ENCODE assay signal across 16 mouse cellular contexts in genomic region chr5:117099008-117099407, GRCm38 (mm10).
"Had no signal": no experiment of that assay in that cellular context is flagged by ENCODE, and none has a peak within 500 bp of the region (broad histone marks: within the 10 kb centered on the region; RNA-seq: fewer than 3 reads in every experiment).

No protein-coding gene starts in this region.

- H3K27me3 ChIP-seq: lung, embryonic 15.5 days; megakaryocyte, embryonic 14.5 days; midbrain, embryonic 13.5 days; neural tube, embryonic 12.5 days; stomach, embryonic 15.5 days had no signal

- DNase-seq: liver, postnatal 0 days; lung, adult 2 months; lung, postnatal 14 days; lung, postnatal 36 days; right cerebral cortex, postnatal 14 days; thymus, adult 2 months; thymus, postnatal 25 days; thymus, postnatal 4 days had no signal

- ATAC-seq: liver, postnatal 0 days; lung, postnatal 0 days; midbrain, embryonic 13.5 days had no signal

- H3K9me3 ChIP-seq: lung, embryonic 15.5 days; megakaryocyte, embryonic 14.5 days; midbrain, embryonic 13.5 days; neural tube, embryonic 12.5 days; stomach, embryonic 15.5 days had no signal

- H3K4me2 ChIP-seq: lung, embryonic 15.5 days; midbrain, embryonic 13.5 days; neural tube, embryonic 12.5 days; stomach, embryonic 15.5 days had no signal

- H3K4me1 ChIP-seq: lung, embryonic 15.5 days; midbrain, embryonic 13.5 days; neural tube, embryonic 12.5 days; stomach, embryonic 15.5 days had no signal

- H3K4me3 ChIP-seq: lung, embryonic 15.5 days; megakaryocyte, embryonic 14.5 days; midbrain, embryonic 13.5 days; neural tube, embryonic 12.5 days; stomach, embryonic 15.5 days had no signal

- H3K9ac ChIP-seq: liver, postnatal 0 days; lung, embryonic 15.5 days; midbrain, embryonic 13.5 days; neural tube, embryonic 12.5 days; stomach, embryonic 15.5 days had no signal

- H3K27ac ChIP-seq: lung, embryonic 15.5 days; macrophage; midbrain, embryonic 13.5 days; neural tube, embryonic 12.5 days; stomach, embryonic 15.5 days; stomach, postnatal 0 days had no signal
